Mouse (Mus musculus) erythroblast, adult 5-6 weeks (primary cell): ENCODE data around the gene Fmo5. TPM values are rescaled to one million over a fixed set of nuclear protein-coding genes. Genes with fewer than 3 reads are reported as not detected.

ENCODE experiments used
- total RNA-seq, 2 experiments: library from RNA; stranded (forward) in 1 of 2; stranded (reverse) in 1 of 2; fragments of 150-400 nt in 1 of 2; fragments of 200-764, 138-1000 nt in 1 of 2; gene quantifications; 2 replicates each; pipeline versions ENCODE4 v1.2.3 to v1.2.4; 2015 to 2017; ENCODE audit warnings: low replicate concordance in 2 of 2

The Fmo5 gene
- total RNA-seq, 2 experiments from 2014 or later = 5.0 to 13.6 TPM

Other genes with a start within 250 kb of the Fmo5 start
- gene Olfr1402, start 206.8 kb upstream of the Fmo5 start, total RNA-seq (2015; ENCODE audit: low replicate concordance) = not detected in 2 replicates
- not detected in 2 replicates for gene Olfr1402, start 206.8 kb upstream of the Fmo5 start, total RNA-seq (2017; ENCODE audit: low replicate concordance)
- 5.8 and 8.2 TPM in 2 replicates for gene Chd1l, start 18.6 kb upstream of the Fmo5 start, total RNA-seq (2015; ENCODE audit: low replicate concordance)
- gene Chd1l, start 18.6 kb upstream of the Fmo5 start, total RNA-seq (2017; ENCODE audit: low replicate concordance) = 9.7 and 16.7 TPM in 2 replicates
- gene Prkab2, start 29.4 kb downstream of the Fmo5 start, total RNA-seq (2015; ENCODE audit: low replicate concordance) = 1.0 and 5.8 TPM in 2 replicates
- gene Prkab2, start 29.4 kb downstream of the Fmo5 start, total RNA-seq (2017; ENCODE audit: low replicate concordance) = 0.17 and 0.98 TPM in 2 replicates
- gene Gm17651, start 45.9 kb downstream of the Fmo5 start, total RNA-seq (2015; ENCODE audit: low replicate concordance) = not detected in 2 replicates
- gene Gm17651, start 45.9 kb downstream of the Fmo5 start, total RNA-seq (2017; ENCODE audit: low replicate concordance) = not detected in 2 replicates